ENCODE assay signal across 24 mouse cellular contexts in the genomic region with DNA sequence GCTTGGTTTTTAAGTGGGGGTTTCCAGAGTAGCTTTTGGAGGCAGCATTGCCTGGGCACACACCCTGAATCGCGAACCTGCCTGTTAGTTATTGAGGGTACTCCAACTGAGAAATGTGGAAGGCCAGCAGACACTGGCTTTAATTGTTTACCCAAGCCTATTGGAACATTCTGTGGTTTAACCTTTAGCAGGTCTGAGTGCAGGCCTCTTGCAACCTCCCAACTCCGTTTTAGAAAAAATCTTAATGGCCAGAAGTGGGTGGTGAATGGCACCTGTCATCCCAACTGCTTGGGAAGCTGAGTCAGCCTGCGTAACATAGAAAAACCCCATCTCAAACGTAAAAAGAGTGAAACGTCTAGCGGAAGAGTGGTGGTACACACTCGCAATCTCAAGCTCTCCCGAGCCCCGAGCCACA. TPM values are rescaled to one million over a fixed set of nuclear protein-coding genes. Genes with fewer than 3 reads are reported as not detected.
DNase-seq lines count a peak whose midpoint lies in the region; ATAC-seq and TF ChIP-seq lines count a peak whose summit lies in the region.
"Had no signal": no experiment of that assay in that cellular context is flagged by ENCODE, and none has a peak within 500 bp of the region (broad histone marks: within the 10 kb centered on the region; RNA-seq: fewer than 3 reads in every experiment).

No protein-coding gene starts in this region.

- peak; percentile 67 for DNase-seq in 416B (ENCODE audit: low read depth)
- DNase-seq in Muller cell, postnatal 12 days (ENCODE audit: inconsistent ontology term), result peak; percentile 19
- peak; percentile 45 for DNase-seq in lung, adult 2 months
- peak; percentile 81 for DNase-seq in lung, postnatal 25 days (ENCODE audit: low spot score)
- no peak for DNase-seq in heart, adult 18-20 months
- DNase-seq: adrenal gland, postnatal 36 days; cerebellum, adult 9-10 months; gastrocnemius, postnatal 10 days; heart, adult 2 months; kidney, adult 9 months; kidney, postnatal 14 days; liver, embryonic 13.5 days; thymus, adult 2 months had no signal

- H3K4me1 ChIP-seq in lung, adult 2 months (ENCODE audit: control insufficient read depth, insufficient read depth, low read length), result peaks cover 4% of the 10 kb centered on the region; the same call in 1 of the 2 replicates
- H3K4me1 ChIP-seq in intestine, embryonic 16.5 days (ENCODE audit: control insufficient read depth, insufficient read depth, low read length), result no peaks in the 10 kb centered on the region
- H3K4me1 ChIP-seq: embryonic facial prominence, embryonic 15.5 days; forebrain, embryonic 15.5 days; hindbrain, embryonic 12.5 days; midbrain, embryonic 15.5 days; neural tube, embryonic 15.5 days had no signal

- no peak for ATAC-seq in erythroblast, adult 5-6 weeks (replicated peaks; ENCODE audit: low FRiP score, poor library complexity, severe bottlenecking)
- ATAC-seq in intestine, embryonic 16.5 days, result no peak
- ATAC-seq: forebrain, embryonic 15.5 days; inflammation-experienced regulatory T-cells, adult 6 months; midbrain, embryonic 15.5 days; Patski had no signal

- TF ChIP-seq POLR2A in lung, adult 2 months (IDR thresholded peaks at IDR 0.05; ENCODE audit: borderline replicate concordance, extremely low read depth, low read depth, low read length), result no peak

- no peaks in the 10 kb centered on the region for H3K27me3 ChIP-seq in intestine, embryonic 16.5 days (replicated peaks; ENCODE audit: control insufficient read depth, insufficient read depth, low read length)
- H3K27me3 ChIP-seq: embryonic facial prominence, embryonic 15.5 days; forebrain, embryonic 15.5 days; hindbrain, embryonic 12.5 days; liver, embryonic 13.5 days; megakaryocyte, embryonic 14.5 days; midbrain, embryonic 15.5 days; neural tube, embryonic 15.5 days; Patski had no signal

- H3K9me3 ChIP-seq in intestine, embryonic 16.5 days (ENCODE audit: control insufficient read depth, low read length), result no peaks in the 10 kb centered on the region
- H3K9me3 ChIP-seq: embryonic facial prominence, embryonic 15.5 days; forebrain, embryonic 15.5 days; hindbrain, embryonic 12.5 days; liver, embryonic 13.5 days; megakaryocyte, embryonic 14.5 days; midbrain, embryonic 15.5 days; neural tube, embryonic 15.5 days had no signal

- no peak overlapping the region for H3K4me3 ChIP-seq in lung, adult 2 months (replicated peaks; ENCODE audit: extremely low read depth, low read depth, low read length)
- no peak overlapping the region for H3K4me3 ChIP-seq in intestine, embryonic 16.5 days (ENCODE audit: low read length)
- H3K4me3 ChIP-seq: embryonic facial prominence, embryonic 15.5 days; forebrain, embryonic 15.5 days; heart, adult 2 months; hindbrain, embryonic 12.5 days; liver, embryonic 13.5 days; megakaryocyte, embryonic 14.5 days; midbrain, embryonic 15.5 days; neural tube, embryonic 15.5 days had no signal

- 71% methylated on average over 10 of the region's 10 CpGs for WGBS in lung, adult 2 months
- 75% methylated on average over 10 of the region's 10 CpGs for WGBS in intestine, embryonic 16.5 days

- no peak overlapping the region for H3K27ac ChIP-seq in intestine, embryonic 16.5 days (ENCODE audit: low read length)
- H3K27ac ChIP-seq: embryonic facial prominence, embryonic 15.5 days; forebrain, embryonic 15.5 days; heart, adult 2 months; hindbrain, embryonic 12.5 days; midbrain, embryonic 15.5 days; neural tube, embryonic 15.5 days; stomach, postnatal 0 days had no signal

- no peaks in the 10 kb centered on the region for H3K36me3 ChIP-seq in intestine, embryonic 16.5 days (ENCODE audit: control insufficient read depth, insufficient read depth, low read length)
- H3K36me3 ChIP-seq: embryonic facial prominence, embryonic 15.5 days; forebrain, embryonic 15.5 days; hindbrain, embryonic 12.5 days; midbrain, embryonic 15.5 days; neural tube, embryonic 15.5 days had no signal

- H3K4me2 ChIP-seq in intestine, embryonic 16.5 days (ENCODE audit: low read depth, low read length), result no peak overlapping the region
- H3K4me2 ChIP-seq: embryonic facial prominence, embryonic 15.5 days; forebrain, embryonic 15.5 days; hindbrain, embryonic 12.5 days; liver, embryonic 13.5 days; midbrain, embryonic 15.5 days; neural tube, embryonic 15.5 days had no signal

- H3K9ac ChIP-seq in intestine, embryonic 16.5 days (ENCODE audit: low read depth, low read length), result no peak overlapping the region
- H3K9ac ChIP-seq: embryonic facial prominence, embryonic 15.5 days; forebrain, embryonic 15.5 days; hindbrain, embryonic 12.5 days; liver, embryonic 13.5 days; midbrain, embryonic 15.5 days; neural tube, embryonic 15.5 days had no signal

- no peak for TF ChIP-seq CTCF in lung, adult 2 months (IDR thresholded peaks at IDR 0.05; ENCODE audit: insufficient read depth, low read length)

RNA-seq across cellular contexts. Expression of a gene that starts 6.3 kb away (rescaled TPM):
- 291 and 435 TPM in 2 replicates for polyA plus RNA-seq in lung, adult 2 months (2012; rRNA removed)
- 68.5 and 70.1 TPM in 2 replicates for total RNA-seq in erythroblast, adult 5-6 weeks (2015; ENCODE audit: low replicate concordance)
- total RNA-seq in erythroblast, adult 5-6 weeks (2017; ENCODE audit: low replicate concordance), result 91.4 and 102 TPM in 2 replicates
- 251 and 269 TPM in 2 replicates for polyA plus RNA-seq in intestine, embryonic 16.5 days (2015; fragmentation: Nextera tagmentation; extraction: Ambion mirVana)
- 10 to 100 TPM; 70.0 to 79.6 TPM for total RNA-seq in heart, adult 18-20 months (2021)

RNA-seq across cellular contexts. Expression of a gene that starts 16.6 kb away (rescaled TPM):
- 74.6 and 91.7 TPM in 2 replicates for polyA plus RNA-seq in lung, adult 2 months (2012; rRNA removed)
- total RNA-seq in erythroblast, adult 5-6 weeks (2015; ENCODE audit: low replicate concordance), result 55.7 and 57.1 TPM in 2 replicates
- 9.5 and 21.2 TPM in 2 replicates for total RNA-seq in erythroblast, adult 5-6 weeks (2017; ENCODE audit: low replicate concordance)
- 17.3 and 17.8 TPM in 2 replicates for polyA plus RNA-seq in intestine, embryonic 16.5 days (2015; fragmentation: Nextera tagmentation; extraction: Ambion mirVana)
- 10 to 100 TPM; 48.9 to 61.5 TPM for total RNA-seq in heart, adult 18-20 months (2021)

RNA-seq across cellular contexts. Expression of a gene that starts 17.3 kb away (rescaled TPM):
- 43.4 and 46.2 TPM in 2 replicates for polyA plus RNA-seq in lung, adult 2 months (2012; rRNA removed)
- total RNA-seq in erythroblast, adult 5-6 weeks (2015; ENCODE audit: low replicate concordance), result 1.3 and 5.0 TPM in 2 replicates
- 0.85 and 2.1 TPM in 2 replicates for total RNA-seq in erythroblast, adult 5-6 weeks (2017; ENCODE audit: low replicate concordance)
- polyA plus RNA-seq in intestine, embryonic 16.5 days (2015; fragmentation: Nextera tagmentation; extraction: Ambion mirVana), result 20.3 and 23.7 TPM in 2 replicates
- 10 to 100 TPM; 26.0 to 34.2 TPM for total RNA-seq in heart, adult 18-20 months (2021)

RNA-seq across cellular contexts. Expression of a gene that starts 30.1 kb away (rescaled TPM):
- 96.8 and 123 TPM in 2 replicates for polyA plus RNA-seq in lung, adult 2 months (2012; rRNA removed)
- 37.1 and 51.6 TPM in 2 replicates for total RNA-seq in erythroblast, adult 5-6 weeks (2015; ENCODE audit: low replicate concordance)
- 44.0 and 47.3 TPM in 2 replicates for total RNA-seq in erythroblast, adult 5-6 weeks (2017; ENCODE audit: low replicate concordance)
- polyA plus RNA-seq in intestine, embryonic 16.5 days (2015; fragmentation: Nextera tagmentation; extraction: Ambion mirVana), result 159 and 162 TPM in 2 replicates
- total RNA-seq in heart, adult 18-20 months (2021), result 10 to 100 TPM; 37.5 to 41.6 TPM

RNA-seq across cellular contexts. Expression of a gene that starts 41.6 kb away (rescaled TPM):
- 60.7 and 71.8 TPM in 2 replicates for polyA plus RNA-seq in lung, adult 2 months (2012; rRNA removed)
- total RNA-seq in erythroblast, adult 5-6 weeks (2015; ENCODE audit: low replicate concordance), result 1.5 TPM in 1 of 2 replicates, not detected in the other
- total RNA-seq in erythroblast, adult 5-6 weeks (2017; ENCODE audit: low replicate concordance), result 1.4 TPM in 1 of 2 replicates, not detected in the other
- 16.4 and 18.0 TPM in 2 replicates for polyA plus RNA-seq in intestine, embryonic 16.5 days (2015; fragmentation: Nextera tagmentation; extraction: Ambion mirVana)
- 10 to 100 TPM; 20.0 to 22.6 TPM for total RNA-seq in heart, adult 18-20 months (2021)

Comparison
In these comparisons a context has a peak if more than half of its experiments do, and no peak if none do; other contexts are left out.
1. DNase-seq: peak in 416B (single experiment), Muller cell, postnatal 12 days (single experiment), lung, adult 2 months (single experiment) and lung, postnatal 25 days (single experiment); none in heart, adult 18-20 months (0 of 2).
2. RNA of a gene that starts 17.3 kb away (total RNA-seq): 26.0 to 34.2 TPM in heart, adult 18-20 months; 0.85 to 5.0 TPM in erythroblast, adult 5-6 weeks; every median in the first group is over 4 times any median in the second.